Mouse (Mus musculus) forebrain, embryonic 13.5 days (tissue): ENCODE measurements around the gene Polr3f. TPM values are rescaled to one million over a fixed set of nuclear protein-coding genes. Genes with fewer than 3 reads are reported as not detected.

Experiments
- polyA plus RNA-seq: library from polyadenylated mRNA; unstranded; fragments of >200 nt; fragmentation: Nextera tagmentation; extraction: Ambion mirVana; gene quantifications from 2 replicates; pipeline ENCODE4 v1.2.1, GENCODE M21; 2015

Gene Polr3f
- polyA plus RNA-seq, 1 experiment from 2014 or later: 33.4 TPM

Other genes starting within 250 kb of the Polr3f start
- not detected in 2 replicates for gene Ovol2, start 195.6 kb upstream of the Polr3f start, polyA plus RNA-seq
- gene Kat14, start 158.7 kb upstream of the Polr3f start, polyA plus RNA-seq: 29.8 and 39.3 TPM in 2 replicates
- 2.8 and 3.6 TPM in 2 replicates for gene Pet117, start 158.7 kb upstream of the Polr3f start, polyA plus RNA-seq
- 2.7 and 4.5 TPM in 2 replicates for gene Dzank1, start 304 bp upstream of the Polr3f start, polyA plus RNA-seq
- gene Rbbp9, start 23.2 kb downstream of the Polr3f start, polyA plus RNA-seq: 59.4 and 62.3 TPM in 2 replicates
- 93.0 and 95.8 TPM in 2 replicates for gene Sec23b, start 28.5 kb downstream of the Polr3f start, polyA plus RNA-seq
- 47.3 and 53.8 TPM in 2 replicates for gene Smim26, start 66.3 kb downstream of the Polr3f start, polyA plus RNA-seq
- 50.0 and 58.6 TPM in 2 replicates for gene Dtd1, start 72.2 kb downstream of the Polr3f start, polyA plus RNA-seq